Mouse (Mus musculus) embryonic facial prominence, embryonic 11.5 days (tissue): ENCODE data around the gene Fam19a1. TPM values are rescaled to one million over a fixed set of nuclear protein-coding genes. Genes with fewer than 3 reads are reported as not detected.

Experiments
- ATAC-seq: fragments of 200-750 bp; cut with Nextera tagmentation; replicated peaks from 2 replicates; pipeline ENCODE4 v1.8.0; 2017; ENCODE audit warnings: low read depth; ENCODE audit not compliant: insufficient number of reproducible peaks, low FRiP score, low TSS enrichment
- DNase-seq: peaks from one replicate; pipeline ENCODE4 v3.0.0-alpha.2; 2015; ENCODE audit warnings: low spot score
- H3K27ac ChIP-seq: fragments of 300-500 bp; sonication (generic); replicated peaks from 2 replicates; pipeline ENCODE4 v1.5.1; 2014; ENCODE audit warnings: mild to moderate bottlenecking, low read depth, low read length, control low read depth
- H3K27me3 ChIP-seq: fragments of 300-500 bp; sonication (generic); 2 replicates; pipeline ENCODE4 v1.6.1; 2014; ENCODE audit warnings: mild to moderate bottlenecking, low read length, moderate library complexity, mixed read lengths; ENCODE audit not compliant: control insufficient read depth, insufficient read depth
- H3K36me3 ChIP-seq: fragments of 300-500 bp; sonication (generic); replicated peaks from 2 replicates; pipeline ENCODE4 v1.6.1; 2014; ENCODE audit warnings: low read depth, mild to moderate bottlenecking, low read length, moderate library complexity, mixed read lengths; ENCODE audit not compliant: control insufficient read depth, insufficient read depth
- H3K4me1 ChIP-seq: fragments of 300-500 bp; sonication (generic); 2 replicates; pipeline ENCODE4 v1.6.1; 2014; ENCODE audit warnings: low read length, mixed read lengths; ENCODE audit not compliant: control insufficient read depth, insufficient read depth
- H3K4me2 ChIP-seq: fragments of 300-500 bp; sonication (generic); 2 replicates; pipeline ENCODE4 v1.6.1; 2014; ENCODE audit warnings: low read depth, mild to moderate bottlenecking, control low read depth, low read length, moderate library complexity
- H3K4me3 ChIP-seq: fragments of 300-500 bp; sonication (generic); 2 replicates; pipeline ENCODE4 v1.5.1; 2014; ENCODE audit warnings: low read depth, low read length, control low read depth
- H3K9ac ChIP-seq: fragments of 300-500 bp; sonication (generic); replicated peaks from 2 replicates; pipeline ENCODE4 v1.6.1; 2014; ENCODE audit warnings: mild to moderate bottlenecking, control low read depth, low read length
- H3K9me3 ChIP-seq: fragments of 300-500 bp; sonication (generic); replicated peaks from 2 replicates; pipeline ENCODE4 v1.6.1; 2016; ENCODE audit warnings: mild to moderate bottlenecking, low read length, inconsistent platforms, mixed read lengths; ENCODE audit not compliant: control insufficient read depth
- WGBS: fragments of 180-500 bp; shearing (Covaris S2); extraction: QIAGEN DNeasy Blood & Tissue Kit; methylation state at CpG from one replicate; pipeline ENCODE4 v1.1.7; 2014; 5-methylcytosine and 5-hydroxymethylcytosine counted together
- polyA plus RNA-seq: library from polyadenylated mRNA; unstranded; fragments of >200 nt; fragmentation: Nextera tagmentation; extraction: Ambion mirVana; gene quantifications from 2 replicates; pipeline ENCODE4 v1.2.1, GENCODE M21; 2014

The Fam19a1 gene
- polyA plus RNA-seq, 1 experiment from 2014 or later = 0.63 TPM

GRCm38 (mm10) chr6:96116148-96116533 lies 3.2 kb downstream of the Fam19a1 start:
- Histone ChIP-seq H3K9ac (peak overlapping the region; percentile 79), H3K27ac (no peak overlapping the region)
- ATAC-seq = no peak

GRCm38 (mm10) chr6:96116534-96117272 lies 3.7 kb downstream of the Fam19a1 start:
- H3K4me3 ChIP-seq = peak overlapping the region; percentile 53
- peak overlapping the region; percentile 96 for H3K4me2 ChIP-seq
- no peaks in the 10 kb centered on the region for H3K4me1 ChIP-seq
- H3K27ac ChIP-seq = no peak overlapping the region
- DNase-seq = peak; percentile 56
- no peaks in the 10 kb centered on the region for H3K9me3 ChIP-seq
- WGBS = under 1% methylated on average over 32 of the region's 32 CpGs
- H3K27me3 ChIP-seq = no peaks in the 10 kb centered on the region
- no peaks in the 10 kb centered on the region for H3K36me3 ChIP-seq
- ATAC-seq = peak; percentile 80
- peak overlapping the region; percentile 79 for H3K9ac ChIP-seq

More at GRCm38 (mm10) chr6:96116148-96116533, 3.2 kb downstream of the Fam19a1 start:
- 11% methylated on average over 6 of the region's 6 CpGs for WGBS
- Histone ChIP-seq H3K4me3 (peak overlapping the region; percentile 53), H3K4me2 (peak overlapping the region; percentile 96), H3K36me3 (no peaks in the 10 kb centered on the region), H3K27me3 (no peaks in the 10 kb centered on the region), H3K4me1 (no peaks in the 10 kb centered on the region), H3K9me3 (no peaks in the 10 kb centered on the region)
- DNase-seq = peak; percentile 25

GRCm38 (mm10) chr6:96143326-96143725 lies 30.4 kb downstream of the Fam19a1 start:
- no peak for DNase-seq
- Histone ChIP-seq H3K4me1 (no peaks in the 10 kb centered on the region), H3K4me3 (no peak overlapping the region), H3K9ac (no peak overlapping the region), H3K36me3 (no peaks in the 10 kb centered on the region), H3K4me2 (no peak overlapping the region), H3K9me3 (no peaks in the 10 kb centered on the region), H3K27me3 (no peaks in the 10 kb centered on the region), H3K27ac (no peak overlapping the region)
- no peak for ATAC-seq
- 83% methylated on average over 1 of the region's 1 CpGs for WGBS

- Histone ChIP-seq H3K4me2 (no peak overlapping the region), H3K36me3 (no peaks in the 10 kb centered on the region), H3K9me3 (no peaks in the 10 kb centered on the region), H3K4me3 (no peak overlapping the region), H3K27ac (no peak overlapping the region), H3K9ac (no peak overlapping the region), H3K27me3 (no peaks in the 10 kb centered on the region), H3K4me1 (no peaks in the 10 kb centered on the region)
- ATAC-seq (no peak), DNase-seq (no peak)
- 93% methylated on average over 13 of the region's 13 CpGs for WGBS
These were observed 52.4 kb downstream of the Fam19a1 start for GRCm38 (mm10) chr6:96165403-96165802.

GRCm38 (mm10) chr6:96165818-96166379 lies 52.9 kb downstream of the Fam19a1 start, which contains the start of gene 1700123L14Rik:
1700123L14Rik (minus strand) TSS chr6:96166243.
- no peaks in the 10 kb centered on the region for H3K27me3 ChIP-seq
- H3K4me1 ChIP-seq = no peaks in the 10 kb centered on the region
- H3K36me3 ChIP-seq = no peaks in the 10 kb centered on the region
- WGBS = 86% methylated on average over 18 of the region's 18 CpGs
- H3K9me3 ChIP-seq = no peaks in the 10 kb centered on the region
- DNase-seq (no peak), ATAC-seq (no peak)
- no peak within 1 kb of the TSS for H3K27ac ChIP-seq
- H3K4me3 ChIP-seq = no peak within 1 kb of the TSS
- no peak within 1 kb of the TSS for H3K4me2 ChIP-seq
- no peak within 1 kb of the TSS for H3K9ac ChIP-seq

GRCm38 (mm10) chr6:96167031-96167430 lies 54.1 kb downstream of the Fam19a1 start:
- Histone ChIP-seq H3K4me1 (no peaks in the 10 kb centered on the region), H3K27ac (no peak overlapping the region), H3K9me3 (no peaks in the 10 kb centered on the region), H3K27me3 (no peaks in the 10 kb centered on the region), H3K4me2 (no peak overlapping the region), H3K36me3 (no peaks in the 10 kb centered on the region), H3K9ac (no peak overlapping the region), H3K4me3 (no peak overlapping the region)
- no peak for DNase-seq
- ATAC-seq = no peak

GRCm38 (mm10) chr6:96173681-96174080 lies 60.7 kb downstream of the Fam19a1 start:
- WGBS = 97% methylated on average over 3 of the region's 3 CpGs
- Histone ChIP-seq H3K36me3 (no peaks in the 10 kb centered on the region), H3K27ac (no peak overlapping the region), H3K9ac (no peak overlapping the region), H3K27me3 (no peaks in the 10 kb centered on the region), H3K4me2 (no peak overlapping the region), H3K9me3 (no peaks in the 10 kb centered on the region), H3K4me1 (no peaks in the 10 kb centered on the region), H3K4me3 (no peak overlapping the region)
- no peak for DNase-seq
- no peak for ATAC-seq

- Histone ChIP-seq H3K27me3 (no peaks in the 10 kb centered on the region), H3K27ac (no peak overlapping the region), H3K9me3 (no peaks in the 10 kb centered on the region), H3K4me1 (no peaks in the 10 kb centered on the region), H3K9ac (no peak overlapping the region), H3K4me3 (no peak overlapping the region), H3K36me3 (no peaks in the 10 kb centered on the region), H3K4me2 (no peak overlapping the region)
- ATAC-seq (no peak), DNase-seq (no peak)
These were observed 65.6 kb downstream of the Fam19a1 start for GRCm38 (mm10) chr6:96178530-96178929.
